Mouse (Mus musculus) heart, embryonic 16.5 days (tissue): ENCODE results near the gene Cxcr1. TPM values are rescaled to one million over a fixed set of nuclear protein-coding genes. Genes with fewer than 3 reads are reported as not detected.

Experiments used
- ATAC-seq: fragments of 200-750 bp; cut with Nextera tagmentation; replicated peaks from 2 replicates; pipeline ENCODE4 v1.8.0; 2017; ENCODE audit warnings: moderate number of reproducible peaks; ENCODE audit not compliant: insufficient read depth, low FRiP score; ENCODE audit errors: extremely low read depth
- H3K27ac ChIP-seq: fragments of 300-500 bp; sonication (generic); 2 replicates; pipeline ENCODE4 v1.5.1; 2014; ENCODE audit warnings: mild to moderate bottlenecking, low read length, control low read depth, moderate library complexity
- H3K27me3 ChIP-seq: fragments of 300-500 bp; sonication (generic); 2 replicates; pipeline ENCODE4 v1.6.1; 2014; ENCODE audit warnings: low read length, mixed read lengths; ENCODE audit not compliant: control insufficient read depth, insufficient read depth
- H3K36me3 ChIP-seq: fragments of 300-500 bp; sonication (generic); 2 replicates; pipeline ENCODE4 v1.6.1; 2014; ENCODE audit not compliant: control insufficient read depth, insufficient read depth
- H3K4me1 ChIP-seq: fragments of 300-500 bp; sonication (generic); 2 replicates; pipeline ENCODE4 v1.6.1; 2014; ENCODE audit warnings: low read length, mixed read lengths; ENCODE audit not compliant: control insufficient read depth, insufficient read depth
- H3K4me2 ChIP-seq: fragments of 300-500 bp; sonication (generic); 2 replicates; pipeline ENCODE4 v1.6.1; 2014; ENCODE audit warnings: low read depth, mild to moderate bottlenecking, control low read depth, low read length
- H3K4me3 ChIP-seq: fragments of 300-500 bp; sonication (generic); 2 replicates; pipeline ENCODE4 v1.5.1; 2014; ENCODE audit warnings: mild to moderate bottlenecking, control low read depth, low read length
- H3K9ac ChIP-seq: fragments of 300-500 bp; sonication (generic); 2 replicates; pipeline ENCODE4 v1.6.1; 2014; ENCODE audit warnings: low read length, control low read depth
- H3K9me3 ChIP-seq: fragments of 300-500 bp; sonication (generic); replicated peaks from 2 replicates; pipeline ENCODE4 v1.6.1; 2016; ENCODE audit warnings: low read length; ENCODE audit not compliant: control insufficient read depth
- WGBS: fragments of 180-500 bp; shearing (Covaris S2); extraction: QIAGEN DNeasy Blood & Tissue Kit; methylation state at CpG from one replicate; pipeline ENCODE4 v1.1.7; 2014; 5-methylcytosine and 5-hydroxymethylcytosine counted together
- microRNA counts: library from miRNA; unstranded; fragments of <30 nt; microRNA quantifications from one replicate; lab custom pipeline; 2016
- microRNA-seq: library from miRNA; unstranded; fragments of <30 nt; microRNA quantifications from one replicate; pipeline ENCODE4, GENCODE M21; 2017
- polyA plus RNA-seq: library from polyadenylated mRNA; unstranded; fragments of >200 nt; fragmentation: Nextera tagmentation; extraction: Ambion mirVana; gene quantifications from 2 replicates; pipeline ENCODE4 v1.2.1, GENCODE M21; 2015

Gene Cxcr1
- polyA plus RNA-seq, 1 experiment from 2014 or later: not detected

GRCm38 (mm10) chr1:74156381-74156910 lies 38.0 kb downstream of the Cxcr1 start:
- WGBS: 47% methylated on average over 14 of the region's 14 CpGs
- ATAC-seq: peak; percentile 63
- H3K4me2 ChIP-seq: peak overlapping the region; percentile 28; the same call in 1 of the 2 replicates

GRCm38 (mm10) chr1:74155435-74156012 lies 38.9 kb downstream of the Cxcr1 start:
- 74% methylated on average over 6 of the region's 6 CpGs for WGBS
- no peak for ATAC-seq
- Histone ChIP-seq H3K36me3 (no peaks in the 10 kb centered on the region), H3K9me3 (no peaks in the 10 kb centered on the region), H3K27ac (no peak overlapping the region), H3K9ac (no peak overlapping the region), H3K4me2 (no peak overlapping the region), H3K4me3 (no peak overlapping the region), H3K27me3 (no peaks in the 10 kb centered on the region), H3K4me1 (peaks cover 10% of the 10 kb centered on the region)

More at GRCm38 (mm10) chr1:74156381-74156910, 38.0 kb downstream of the Cxcr1 start:
- H3K9ac ChIP-seq: no peak overlapping the region
- no peaks in the 10 kb centered on the region for H3K9me3 ChIP-seq
- no peaks in the 10 kb centered on the region for H3K27me3 ChIP-seq
- H3K4me1 ChIP-seq: peaks cover 10% of the 10 kb centered on the region
- peak overlapping the region; percentile 41; the same call in 1 of the 2 replicates for H3K27ac ChIP-seq
- H3K36me3 ChIP-seq: no peaks in the 10 kb centered on the region
- H3K4me3 ChIP-seq: no peak overlapping the region

- no peaks in the 10 kb centered on the region for H3K27me3 ChIP-seq
- peaks cover 10% of the 10 kb centered on the region for H3K4me1 ChIP-seq
- no peak for ATAC-seq
- H3K9ac ChIP-seq: no peak within 1 kb of the TSS
- H3K36me3 ChIP-seq: no peaks in the 10 kb centered on the region
- no peaks in the 10 kb centered on the region for H3K9me3 ChIP-seq
- H3K4me3 ChIP-seq: no peak within 1 kb of the TSS
- no peak within 1 kb of the TSS for H3K27ac ChIP-seq
- 60% methylated on average over 8 of the region's 8 CpGs for WGBS
- H3K4me2 ChIP-seq: no peak within 1 kb of the TSS
Measured at GRCm38 (mm10) chr1:74153461-74154184, 40.8 kb downstream of the Cxcr1 start, which contains the start of gene Cxcr2. Gene Cxcr2 (plus strand): TSS chr1:74153989.

GRCm38 (mm10) chr1:74151091-74151490 lies 43.3 kb downstream of the Cxcr1 start:
- WGBS: 49% methylated on average over 3 of the region's 3 CpGs
- Histone ChIP-seq H3K27ac (no peak overlapping the region), H3K27me3 (no peaks in the 10 kb centered on the region), H3K4me1 (peaks cover 11% of the 10 kb centered on the region), H3K36me3 (no peaks in the 10 kb centered on the region), H3K4me2 (no peak overlapping the region), H3K4me3 (no peak overlapping the region), H3K9me3 (no peaks in the 10 kb centered on the region), H3K9ac (no peak overlapping the region)
- ATAC-seq: no peak

GRCm38 (mm10) chr1:74150101-74150500 lies 44.3 kb downstream of the Cxcr1 start:
- ATAC-seq: no peak
- no peak overlapping the region for H3K9ac ChIP-seq
- no peaks in the 10 kb centered on the region for H3K36me3 ChIP-seq
- 70% methylated on average over 3 of the region's 3 CpGs for WGBS
- H3K9me3 ChIP-seq: no peaks in the 10 kb centered on the region
- H3K27ac ChIP-seq: no peak overlapping the region
- H3K4me3 ChIP-seq: no peak overlapping the region
- H3K27me3 ChIP-seq: no peaks in the 10 kb centered on the region
- no peak overlapping the region for H3K4me2 ChIP-seq
- H3K4me1 ChIP-seq: peaks cover 11% of the 10 kb centered on the region

- Histone ChIP-seq H3K27ac (no peak overlapping the region), H3K9ac (no peak overlapping the region), H3K9me3 (no peaks in the 10 kb centered on the region), H3K27me3 (no peaks in the 10 kb centered on the region), H3K4me1 (peaks cover 11% of the 10 kb centered on the region), H3K4me3 (no peak overlapping the region), H3K4me2 (no peak overlapping the region), H3K36me3 (no peaks in the 10 kb centered on the region)
- WGBS: 79% methylated on average over 6 of the region's 6 CpGs
- no peak for ATAC-seq
Measured at GRCm38 (mm10) chr1:74149106-74149885, 45.1 kb downstream of the Cxcr1 start.

MicroRNAs within 50 kb of the gene (microRNA counts, 519-probe panel; counts per million panel counts)
- 2,113 counts per million, percentile 27 among the panel's probes with 10 or more counts for microRNA mmu-miR-1928 (lab: Ali Mortazavi, UCI)

Small RNAs within 50 kb of the gene (microRNA-seq; reads per million reads assigned to microRNA genes)
- gene Mir1928: not detected

Other genes starting within 250 kb of the Cxcr1 start
- gene Tns1, start 70.2 kb downstream of the Cxcr1 start, polyA plus RNA-seq: 120 and 144 TPM in 2 replicates
- gene Rufy4, start 69.1 kb downstream of the Cxcr1 start, polyA plus RNA-seq: 0.45 and 0.91 TPM in 2 replicates
- gene Cxcr2, start 40.6 kb downstream of the Cxcr1 start, polyA plus RNA-seq: 0.19 and 0.41 TPM in 2 replicates
- gene Arpc2, start 41.5 kb upstream of the Cxcr1 start, polyA plus RNA-seq: 415 and 472 TPM in 2 replicates
- gene Gpbar1, start 83.9 kb upstream of the Cxcr1 start, polyA plus RNA-seq: 0.22 and 0.30 TPM in 2 replicates
- 214 and 223 TPM in 2 replicates for gene Aamp, start 90.1 kb upstream of the Cxcr1 start, polyA plus RNA-seq
- 314 and 324 TPM in 2 replicates for gene Pnkd, start 90.3 kb upstream of the Cxcr1 start, polyA plus RNA-seq
- gene Tmbim1, start 111.0 kb upstream of the Cxcr1 start, polyA plus RNA-seq: 51.2 and 51.4 TPM in 2 replicates
- gene Catip, start 167.5 kb upstream of the Cxcr1 start, polyA plus RNA-seq: 0.62 and 1.1 TPM in 2 replicates
- gene Slc11a1, start 180.6 kb upstream of the Cxcr1 start, polyA plus RNA-seq: 3.4 and 4.3 TPM in 2 replicates
- gene Ctdsp1, start 196.9 kb upstream of the Cxcr1 start, polyA plus RNA-seq: 64.6 and 66.7 TPM in 2 replicates
- 0.37 and 1.7 TPM in 2 replicates for gene Vil1, start 214.7 kb upstream of the Cxcr1 start, polyA plus RNA-seq